Mouse (Mus musculus) ovary, adult 10 weeks (tissue): Measurements from ENCODE around the gene Cdrt4. TPM values are rescaled to one million over a fixed set of nuclear protein-coding genes. Genes with fewer than 3 reads are reported as not detected.

ENCODE experiments used
- polyA plus RNA-seq: library from polyadenylated mRNA; stranded (reverse); fragments of 350-450 nt; fragmentation: Illumina TruSeq; extraction: RNeasy Lipid Tissue Mini Kit (QIAGEN cat#74804); gene quantifications from one replicate; pipeline ENCODE4 v1.2.3, GENCODE M21; 2014

The Cdrt4 gene
- not detected for polyA plus RNA-seq

GRCm38 (mm10) chr11:62951012-62951411 is at the start of gene Cdrt4:
TSS of gene Cdrt4 (plus strand) at chr11:62951193.

Other genes with a start within 250 kb of the Cdrt4 start
- gene Zfp287, start 219.3 kb upstream of the Cdrt4 start, polyA plus RNA-seq: 5.9 TPM
- gene Gm10428, start 198.1 kb upstream of the Cdrt4 start, polyA plus RNA-seq: not detected
- gene Zfp286, start 161.7 kb upstream of the Cdrt4 start, polyA plus RNA-seq: 7.2 TPM
- gene Trim16, start 131.0 kb upstream of the Cdrt4 start, polyA plus RNA-seq: 3.5 TPM
- gene Fbxw10, start 104.1 kb upstream of the Cdrt4 start, polyA plus RNA-seq: 0.66 TPM
- 142 TPM for gene Tvp23b, start 71.7 kb upstream of the Cdrt4 start, polyA plus RNA-seq
- gene Tekt3, start 110.5 kb downstream of the Cdrt4 start, polyA plus RNA-seq: not detected
- gene Pmp22, start 177.8 kb downstream of the Cdrt4 start, polyA plus RNA-seq: 175 TPM